Mouse (Mus musculus): ENCODE measurements at regions not wholly inside any gene's neighbourhood (a gene's known extent, or its start where the extent isn't known, plus 50 kb on each side); places are given as distances from the start of the nearest gene placed in this dataset.
"Not testable (repeated sequence)": the region's sequence is repeated elsewhere in the genome, so short reads cannot be mapped to it uniquely, and the experiment has no call there.

DNA sequence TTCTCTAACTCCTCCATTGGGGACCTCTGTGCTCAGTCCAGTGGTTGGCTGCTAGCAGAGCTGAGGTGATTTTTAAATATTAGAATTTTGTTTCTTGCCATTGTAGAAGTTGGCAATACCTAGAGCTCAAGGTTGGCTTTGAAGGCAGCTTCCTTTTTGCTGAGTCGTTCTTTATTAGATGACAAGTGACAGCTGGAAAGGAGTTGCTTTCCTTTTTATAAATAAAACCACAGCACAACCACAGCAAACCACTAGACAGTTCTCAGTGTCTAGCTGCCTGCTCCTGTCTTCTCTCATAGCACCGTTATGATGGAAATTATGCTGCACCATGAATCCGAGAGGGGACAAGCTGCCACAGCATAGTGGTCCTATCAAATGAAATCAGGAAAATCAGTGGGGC, 354.8 kb upstream of the Impg1 start:
- H3K4me2 ChIP-seq (replicated peaks): no peak overlapping the region
- H3K27ac ChIP-seq (replicated peaks): no peak overlapping the region
- H3K9ac ChIP-seq: no peak overlapping the region
- H3K4me3 ChIP-seq (replicated peaks): no peak overlapping the region
- no peaks in the 10 kb centered on the region for H3K9me3 ChIP-seq (replicated peaks)
- H3K27me3 ChIP-seq: no peaks in the 10 kb centered on the region
- no peaks in the 10 kb centered on the region for H3K4me1 ChIP-seq
- WGBS: 57% methylated on average over 3 of the region's 3 CpGs
- ATAC-seq (ENCODE audit: insufficient number of reproducible peaks, low FRiP score, low TSS enrichment, low read depth): no peak
- no peaks in the 10 kb centered on the region for H3K36me3 ChIP-seq

DNA sequence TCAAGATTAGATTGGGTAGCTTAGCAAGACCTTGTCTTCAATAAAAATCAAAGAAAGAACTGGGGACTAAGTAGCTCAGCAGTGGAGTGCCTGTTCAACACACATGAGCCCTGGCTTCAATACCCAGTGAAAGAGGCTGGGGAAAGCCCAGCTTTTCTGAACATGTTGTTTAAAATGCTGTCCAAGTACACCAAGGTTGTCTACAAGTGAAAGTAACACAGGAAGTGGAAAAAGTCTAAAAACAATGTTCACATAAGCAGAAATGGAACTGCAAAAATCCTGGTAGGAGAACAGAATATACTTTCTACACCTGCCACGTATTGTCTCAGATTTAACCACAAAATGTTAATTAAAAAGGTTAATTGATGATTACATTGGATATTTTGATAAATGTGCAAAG, 353.8 kb upstream of the Impg1 start:
- ATAC-seq (ENCODE audit: insufficient number of reproducible peaks, low FRiP score, low TSS enrichment, low read depth): no peak
- Histone ChIP-seq H3K9ac (no peak overlapping the region), H3K27me3 (no peaks in the 10 kb centered on the region), H3K27ac (replicated peaks) (no peak overlapping the region), H3K9me3 (replicated peaks) (no peaks in the 10 kb centered on the region), H3K4me1 (no peaks in the 10 kb centered on the region), H3K4me3 (replicated peaks) (no peak overlapping the region), H3K36me3 (no peaks in the 10 kb centered on the region), H3K4me2 (replicated peaks) (no peak overlapping the region)
- 73% methylated on average over 1 of the region's 1 CpGs for WGBS

DNA sequence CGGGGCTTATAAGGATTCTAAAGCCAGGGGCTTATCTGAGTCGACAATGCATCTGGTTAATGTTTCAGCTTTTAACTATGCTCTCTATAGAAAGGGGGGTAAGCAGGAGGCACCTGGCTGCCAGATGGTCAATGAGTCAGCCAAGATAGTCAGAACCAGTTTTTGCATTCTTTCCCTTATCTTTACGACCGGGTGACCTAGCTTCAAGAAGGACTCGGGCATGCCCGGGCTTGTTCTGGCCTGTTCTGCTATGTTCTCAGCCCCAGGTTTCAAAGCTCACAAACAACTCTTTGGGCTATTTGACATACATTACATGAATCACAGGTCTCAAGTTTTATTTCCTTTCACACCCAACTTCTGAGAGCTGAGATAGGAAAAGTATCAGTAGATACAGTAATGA, 348.6 kb upstream of the Impg1 start:
- not testable (repeated sequence) for H3K27ac ChIP-seq (replicated peaks); H3K36me3 ChIP-seq; H3K4me1 ChIP-seq; H3K27me3 ChIP-seq; H3K4me2 ChIP-seq (replicated peaks); H3K9me3 ChIP-seq (replicated peaks); ATAC-seq (ENCODE audit: insufficient number of reproducible peaks, low FRiP score, low TSS enrichment, low read depth); H3K4me3 ChIP-seq (replicated peaks); H3K9ac ChIP-seq
- 61% methylated on average over 6 of the region's 6 CpGs for WGBS

DNA sequence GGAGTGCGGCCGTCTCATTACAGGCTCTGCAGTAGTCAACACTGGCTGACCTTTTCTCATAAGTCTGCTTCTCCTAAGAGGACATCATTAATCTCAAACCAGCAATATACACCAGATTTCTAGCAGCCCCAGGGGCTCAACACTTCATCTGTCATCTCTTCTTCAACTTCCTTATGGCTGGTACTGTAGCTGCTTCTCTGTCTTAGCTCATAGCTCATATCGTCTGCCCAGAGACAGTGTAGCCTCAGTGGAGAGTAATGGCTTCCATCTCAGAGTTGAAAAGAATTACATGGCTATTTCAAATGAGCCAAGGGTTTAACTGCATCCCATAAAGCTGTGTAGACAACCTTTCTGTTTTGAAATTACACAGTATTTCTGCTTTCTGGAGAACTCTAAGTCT, 326.2 kb upstream of the Impg1 start:
- no peak overlapping the region for H3K9ac ChIP-seq
- H3K36me3 ChIP-seq: no peaks in the 10 kb centered on the region
- no peaks in the 10 kb centered on the region for H3K27me3 ChIP-seq
- no peak overlapping the region for H3K27ac ChIP-seq (replicated peaks)
- WGBS: 76% methylated on average over 3 of the region's 3 CpGs
- ATAC-seq (ENCODE audit: insufficient number of reproducible peaks, low FRiP score, low TSS enrichment, low read depth): no peak
- H3K4me1 ChIP-seq: no peaks in the 10 kb centered on the region
- H3K4me3 ChIP-seq (replicated peaks): no peak overlapping the region
- no peak overlapping the region for H3K4me2 ChIP-seq (replicated peaks)
- no peaks in the 10 kb centered on the region for H3K9me3 ChIP-seq (replicated peaks)

- no peaks in the 10 kb centered on the region for H3K4me1 ChIP-seq
- no peaks in the 10 kb centered on the region for H3K36me3 ChIP-seq
- ATAC-seq (ENCODE audit: insufficient number of reproducible peaks, low FRiP score, low TSS enrichment, low read depth): no peak
- H3K27me3 ChIP-seq: no peaks in the 10 kb centered on the region
- no peak overlapping the region for H3K27ac ChIP-seq (replicated peaks)
- no peak overlapping the region for H3K4me2 ChIP-seq (replicated peaks)
- no peak overlapping the region for H3K9ac ChIP-seq
- no peak overlapping the region for H3K4me3 ChIP-seq (replicated peaks)
- WGBS: 50% methylated on average over 1 of the region's 1 CpGs
- no peaks in the 10 kb centered on the region for H3K9me3 ChIP-seq (replicated peaks)
Measured at GRCm38 (mm10) chr9:80774541-80774940, 309.3 kb upstream of the Impg1 start.

GRCm38 (mm10) chr9:80735806-80736205, 270.5 kb upstream of the Impg1 start:
- H3K9me3 ChIP-seq (replicated peaks); H3K36me3 ChIP-seq; H3K4me1 ChIP-seq; H3K27me3 ChIP-seq; H3K4me3 ChIP-seq (replicated peaks); ATAC-seq (ENCODE audit: insufficient number of reproducible peaks, low FRiP score, low TSS enrichment, low read depth); H3K9ac ChIP-seq; H3K4me2 ChIP-seq (replicated peaks); H3K27ac ChIP-seq (replicated peaks): not testable (repeated sequence)
- WGBS: 97% methylated on average over 9 of the region's 9 CpGs

- WGBS: 86% methylated on average over 1 of the region's 1 CpGs
Measured at GRCm38 (mm10) chr9:80732971-80733370, 267.7 kb upstream of the Impg1 start.

GRCm38 (mm10) chr9:80723638-80724037, 258.4 kb upstream of the Impg1 start:
- H3K4me3 ChIP-seq (replicated peaks): no peak overlapping the region
- H3K4me1 ChIP-seq: no peaks in the 10 kb centered on the region
- no peaks in the 10 kb centered on the region for H3K9me3 ChIP-seq (replicated peaks)
- H3K36me3 ChIP-seq: no peaks in the 10 kb centered on the region
- H3K27me3 ChIP-seq: no peaks in the 10 kb centered on the region
- no peak overlapping the region for H3K27ac ChIP-seq (replicated peaks)
- H3K4me2 ChIP-seq (replicated peaks): no peak overlapping the region
- H3K9ac ChIP-seq: no peak overlapping the region
- ATAC-seq (ENCODE audit: insufficient number of reproducible peaks, low FRiP score, low TSS enrichment, low read depth): no peak

More at GRCm38 (mm10) chr9:80732971-80733370, 267.7 kb upstream of the Impg1 start:
- ATAC-seq (ENCODE audit: insufficient number of reproducible peaks, low FRiP score, low TSS enrichment, low read depth): no peak
- no peak overlapping the region for H3K9ac ChIP-seq
- H3K27me3 ChIP-seq: no peaks in the 10 kb centered on the region
- H3K4me2 ChIP-seq (replicated peaks): no peak overlapping the region
- H3K27ac ChIP-seq (replicated peaks): no peak overlapping the region
- H3K9me3 ChIP-seq (replicated peaks): no peaks in the 10 kb centered on the region
- H3K36me3 ChIP-seq: no peaks in the 10 kb centered on the region
- no peak overlapping the region for H3K4me3 ChIP-seq (replicated peaks)
- no peaks in the 10 kb centered on the region for H3K4me1 ChIP-seq

- no peak overlapping the region for H3K4me3 ChIP-seq (replicated peaks)
- no peak overlapping the region for H3K27ac ChIP-seq (replicated peaks)
- WGBS: 94% methylated on average over 4 of the region's 4 CpGs
- no peak overlapping the region for H3K9ac ChIP-seq
- H3K4me2 ChIP-seq (replicated peaks): no peak overlapping the region
- no peaks in the 10 kb centered on the region for H3K4me1 ChIP-seq
- no peaks in the 10 kb centered on the region for H3K36me3 ChIP-seq
- no peak for ATAC-seq (ENCODE audit: insufficient number of reproducible peaks, low FRiP score, low TSS enrichment, low read depth)
- H3K27me3 ChIP-seq: no peaks in the 10 kb centered on the region
- H3K9me3 ChIP-seq (replicated peaks): no peaks in the 10 kb centered on the region
Measured at GRCm38 (mm10) chr9:80718516-80718915, 253.2 kb upstream of the Impg1 start.

GRCm38 (mm10) chr9:80709781-80710180, 244.5 kb upstream of the Impg1 start:
- no peak overlapping the region for H3K9ac ChIP-seq
- H3K36me3 ChIP-seq: no peaks in the 10 kb centered on the region
- no peak for ATAC-seq (ENCODE audit: insufficient number of reproducible peaks, low FRiP score, low TSS enrichment, low read depth)
- no peak overlapping the region for H3K4me2 ChIP-seq (replicated peaks)
- no peak overlapping the region for H3K27ac ChIP-seq (replicated peaks)
- H3K27me3 ChIP-seq: no peaks in the 10 kb centered on the region
- no peaks in the 10 kb centered on the region for H3K9me3 ChIP-seq (replicated peaks)
- H3K4me1 ChIP-seq: no peaks in the 10 kb centered on the region
- no peak overlapping the region for H3K4me3 ChIP-seq (replicated peaks)

- no peak overlapping the region for H3K27ac ChIP-seq (replicated peaks)
- H3K4me1 ChIP-seq: no peaks in the 10 kb centered on the region
- no peak overlapping the region for H3K9ac ChIP-seq
- no peak overlapping the region for H3K4me2 ChIP-seq (replicated peaks)
- no peaks in the 10 kb centered on the region for H3K27me3 ChIP-seq
- H3K9me3 ChIP-seq (replicated peaks): no peaks in the 10 kb centered on the region
- no peak overlapping the region for H3K4me3 ChIP-seq (replicated peaks)
- no peak for ATAC-seq (ENCODE audit: insufficient number of reproducible peaks, low FRiP score, low TSS enrichment, low read depth)
- H3K36me3 ChIP-seq: no peaks in the 10 kb centered on the region
- WGBS: 76% methylated on average over 2 of the region's 2 CpGs
Measured at GRCm38 (mm10) chr9:80705264-80705663, 240.0 kb upstream of the Impg1 start.

- Histone ChIP-seq H3K27ac (replicated peaks) (no peak overlapping the region), H3K4me2 (replicated peaks) (no peak overlapping the region), H3K36me3 (no peaks in the 10 kb centered on the region), H3K27me3 (no peaks in the 10 kb centered on the region), H3K4me3 (replicated peaks) (no peak overlapping the region), H3K9me3 (replicated peaks) (no peaks in the 10 kb centered on the region), H3K4me1 (no peaks in the 10 kb centered on the region), H3K9ac (no peak overlapping the region)
- ATAC-seq (ENCODE audit: insufficient number of reproducible peaks, low FRiP score, low TSS enrichment, low read depth): no peak
- WGBS: 79% methylated on average over 2 of the region's 2 CpGs
Measured at GRCm38 (mm10) chr9:80697171-80697570, 231.9 kb upstream of the Impg1 start.

Measured in embryonic facial prominence, embryonic 15.5 days (tissue).